Mouse (Mus musculus) CD8-positive naive resting alpha-beta T cell, adult 2 months (primary cell): Measurements from ENCODE around the gene Ctsa.

Experiments
- DNase-seq, 2 experiments: peaks; one replicate each; pipeline ENCODE4 v3.0.0; 2022; ENCODE audit warnings: low read depth in 2 of 2, low spot score in 2 of 2

Ctsa gene

GRCm38 (mm10) chr2:164804533-164805331 lies 27.9 kb upstream of the Ctsa start, which contains the start of the genes Acot8 and Zswim3:
Gene Acot8 (minus strand): TSS chr2:164804882.
Gene Zswim3 (plus strand): TSS chr2:164805098.
- DNase-seq, result peak; percentile 96 to 98

GRCm38 (mm10) chr2:164805332-164805718 lies 27.3 kb upstream of the Ctsa start:
- no peak for DNase-seq

- no peak for DNase-seq
Observed at GRCm38 (mm10) chr2:164806614-164807013, 26.1 kb upstream of the Ctsa start.

GRCm38 (mm10) chr2:164813557-164813956 lies 19.1 kb upstream of the Ctsa start:
- no peak for DNase-seq

GRCm38 (mm10) chr2:164815348-164815747 lies 17.3 kb upstream of the Ctsa start:
- no peak for DNase-seq

GRCm38 (mm10) chr2:164815821-164816220 lies 16.9 kb upstream of the Ctsa start:
- DNase-seq, result no peak

- DNase-seq, result no peak
Observed at GRCm38 (mm10) chr2:164817206-164817605, 15.5 kb upstream of the Ctsa start.

- DNase-seq, result no peak
Observed at GRCm38 (mm10) chr2:164817703-164818102, 15.0 kb upstream of the Ctsa start.

GRCm38 (mm10) chr2:164821060-164821459 lies 11.6 kb upstream of the Ctsa start:
- no peak for DNase-seq

- peak; percentile 99 to 100 for DNase-seq
Observed at GRCm38 (mm10) chr2:164822636-164823165, 10.0 kb upstream of the Ctsa start, which contains the start of gene Zswim1. Gene Zswim1 (plus strand): TSS chr2:164822686.

- DNase-seq, result no peak
Observed at GRCm38 (mm10) chr2:164823181-164823585, 9.5 kb upstream of the Ctsa start.

GRCm38 (mm10) chr2:164823969-164824368 lies 8.7 kb upstream of the Ctsa start:
- no peak for DNase-seq

GRCm38 (mm10) chr2:164825521-164825920 lies 7.2 kb upstream of the Ctsa start:
- DNase-seq, result no peak

- no peak for DNase-seq
Observed at GRCm38 (mm10) chr2:164827146-164827850, 5.4 kb upstream of the Ctsa start.

GRCm38 (mm10) chr2:164828437-164828836 lies 4.2 kb upstream of the Ctsa start, which contains the start of gene Spata25:
Gene Spata25 (minus strand): TSS chr2:164828537.
- DNase-seq, result no peak

GRCm38 (mm10) chr2:164829090-164829489 lies 3.6 kb upstream of the Ctsa start:
- no peak for DNase-seq

GRCm38 (mm10) chr2:164831029-164831428 lies 1.6 kb upstream of the Ctsa start:
- no peak for DNase-seq

GRCm38 (mm10) chr2:164832032-164832747 lies 483 bp upstream of the Ctsa start:
- no peak for DNase-seq

- DNase-seq, result peak; percentile 81 to 85
Observed at GRCm38 (mm10) chr2:164833314-164833959, 764 bp downstream of the Ctsa start, which contains the start of gene Neurl2. Gene Neurl2 (minus strand): TSS chr2:164833456.

- no peak for DNase-seq
Observed at GRCm38 (mm10) chr2:164834531-164834930, 1.9 kb downstream of the Ctsa start.

GRCm38 (mm10) chr2:164835164-164835563 lies 2.5 kb downstream of the Ctsa start:
- no peak for DNase-seq
